Mouse (Mus musculus): ENCODE data around the gene Map7d2.

Gene Map7d2

GRCm38 (mm10) chrX:159509847-159510715, 95.7 kb downstream of the Map7d2 start:
- no peak for DNase-seq

- DNase-seq: no peak
Measured at GRCm38 (mm10) chrX:159510716-159511051, 96.3 kb downstream of the Map7d2 start.

GRCm38 (mm10) chrX:159515599-159515998, 101.2 kb downstream of the Map7d2 start:
- no peak for DNase-seq

GRCm38 (mm10) chrX:159521780-159522179, 107.4 kb downstream of the Map7d2 start:
- DNase-seq: no peak

- DNase-seq: no peak
Measured at GRCm38 (mm10) chrX:159522651-159523050, 108.3 kb downstream of the Map7d2 start.

- no peak for DNase-seq
Measured at GRCm38 (mm10) chrX:159526388-159526787, 112.0 kb downstream of the Map7d2 start, which contains the start of gene Bclaf3. Gene Bclaf3, plus strand, starts transcription at chrX:159526688.

GRCm38 (mm10) chrX:159532427-159532810, 118.0 kb downstream of the Map7d2 start:
- DNase-seq: peak; percentile 96 to 97

GRCm38 (mm10) chrX:159532811-159533462, 118.6 kb downstream of the Map7d2 start:
- DNase-seq: peak in 1 of 2 experiments; percentile 3

GRCm38 (mm10) chrX:159541936-159542335, 127.6 kb downstream of the Map7d2 start:
- no peak for DNase-seq

- DNase-seq: no peak
Measured at GRCm38 (mm10) chrX:159547093-159547492, 132.7 kb downstream of the Map7d2 start.
